Mouse (Mus musculus) intestine, embryonic 16.5 days (tissue): Measurements from ENCODE around the gene Col7a1. TPM values are rescaled to one million over a fixed set of nuclear protein-coding genes. Genes with fewer than 3 reads are reported as not detected.

Source experiments
- ATAC-seq: fragments of 200-750 bp; cut with Nextera tagmentation; 2 replicates; pipeline ENCODE4 v1.8.0; 2017; ENCODE audit warnings: moderate TSS enrichment, moderate library complexity
- H3K27ac ChIP-seq: fragments of 300-500 bp; sonication (generic); 2 replicates; pipeline ENCODE4 v1.5.1; 2014; ENCODE audit warnings: mild to moderate bottlenecking, low read length
- H3K27me3 ChIP-seq: fragments of 300-500 bp; sonication (generic); replicated peaks from 2 replicates; pipeline ENCODE4 v1.6.1; 2014; ENCODE audit warnings: low read length, control low read depth, mixed read lengths; ENCODE audit not compliant: control insufficient read depth, insufficient read depth
- H3K36me3 ChIP-seq: fragments of 300-500 bp; sonication (generic); 2 replicates; pipeline ENCODE4 v1.6.1; 2014; ENCODE audit warnings: low read length, control low read depth; ENCODE audit not compliant: control insufficient read depth, insufficient read depth
- H3K4me1 ChIP-seq: fragments of 300-500 bp; sonication (generic); 2 replicates; pipeline ENCODE4 v1.6.1; 2014; ENCODE audit warnings: low read length, control low read depth, mixed read lengths; ENCODE audit not compliant: control insufficient read depth, insufficient read depth
- H3K4me2 ChIP-seq: fragments of 300-500 bp; sonication (generic); 2 replicates; pipeline ENCODE4 v1.6.1; 2014; ENCODE audit warnings: low read depth, low read length, control low read depth
- H3K4me3 ChIP-seq: fragments of 300-500 bp; sonication (generic); 2 replicates; pipeline ENCODE4 v1.5.1; 2014; ENCODE audit warnings: mild to moderate bottlenecking, low read length
- H3K9ac ChIP-seq: fragments of 300-500 bp; sonication (generic); 2 replicates; pipeline ENCODE4 v1.6.1; 2014; ENCODE audit warnings: low read depth, low read length
- H3K9me3 ChIP-seq: fragments of 300-500 bp; sonication (generic); 2 replicates; pipeline ENCODE4 v1.6.1; 2016; ENCODE audit warnings: low read length, control low read depth; ENCODE audit not compliant: control insufficient read depth
- WGBS: fragments of 180-500 bp; shearing (Covaris S2); extraction: QIAGEN DNeasy Blood & Tissue Kit; methylation state at CpG from one replicate; pipeline ENCODE4 v1.1.7; 2014; 5-methylcytosine and 5-hydroxymethylcytosine counted together
- polyA plus RNA-seq: library from polyadenylated mRNA; unstranded; fragments of >200 nt; fragmentation: Nextera tagmentation; extraction: Ambion mirVana; gene quantifications from 2 replicates; pipeline ENCODE4 v1.2.1, GENCODE M21; 2015

The Col7a1 gene
- polyA plus RNA-seq, 1 experiment from 2014 or later: 0.99 TPM

- Histone ChIP-seq H3K4me1 (0 out of 2 replicates have a peak, but pooled peaks cover 3% of the 10 kb centered on the region), H3K9me3 (no peaks in the 10 kb centered on the region), H3K27ac (no peak overlapping the region), H3K27me3 (no peaks in the 10 kb centered on the region), H3K36me3 (peaks cover 36% of the 10 kb centered on the region), H3K4me2 (no peak overlapping the region), H3K9ac (no peak overlapping the region), H3K4me3 (no peak overlapping the region)
- ATAC-seq: no peak
- WGBS: 76% methylated on average over 9 of the region's 9 CpGs
Observed at GRCm38 (mm10) chr9:108945111-108945510, 8.3 kb upstream of the Col7a1 start.

GRCm38 (mm10) chr9:108945608-108946007, 7.8 kb upstream of the Col7a1 start:
- 0 out of 2 replicates have a peak, but pooled peaks cover 3% of the 10 kb centered on the region for H3K4me1 ChIP-seq
- no peak overlapping the region for H3K4me3 ChIP-seq
- no peak overlapping the region for H3K4me2 ChIP-seq
- H3K27me3 ChIP-seq: no peaks in the 10 kb centered on the region
- H3K9ac ChIP-seq: no peak overlapping the region
- no peak for ATAC-seq
- WGBS: 88% methylated on average over 5 of the region's 5 CpGs
- no peak overlapping the region for H3K27ac ChIP-seq
- no peaks in the 10 kb centered on the region for H3K9me3 ChIP-seq
- H3K36me3 ChIP-seq: peaks cover 37% of the 10 kb centered on the region

- H3K9me3 ChIP-seq: no peaks in the 10 kb centered on the region
- 67% methylated on average over 13 of the region's 13 CpGs for WGBS
- no peak overlapping the region for H3K4me2 ChIP-seq
- H3K36me3 ChIP-seq: peaks cover 28% of the 10 kb centered on the region
- no peak overlapping the region for H3K27ac ChIP-seq
- peaks cover 15% of the 10 kb centered on the region for H3K27me3 ChIP-seq
- 0 out of 2 replicates have a peak, but pooled peaks cover 3% of the 10 kb centered on the region for H3K4me1 ChIP-seq
- no peak overlapping the region for H3K4me3 ChIP-seq
- H3K9ac ChIP-seq: no peak overlapping the region
- peak; percentile 70 for ATAC-seq
Observed at GRCm38 (mm10) chr9:108949231-108949966, 4.0 kb upstream of the Col7a1 start.

- no peaks in the 10 kb centered on the region for H3K9me3 ChIP-seq
- H3K27me3 ChIP-seq: peaks cover 15% of the 10 kb centered on the region
- no peak overlapping the region for H3K4me2 ChIP-seq
- H3K9ac ChIP-seq: no peak overlapping the region
- H3K27ac ChIP-seq: no peak overlapping the region
- no peak overlapping the region for H3K4me3 ChIP-seq
- H3K4me1 ChIP-seq: 0 out of 2 replicates have a peak, but pooled peaks cover 3% of the 10 kb centered on the region
- peaks cover 28% of the 10 kb centered on the region for H3K36me3 ChIP-seq
- 86% methylated on average over 9 of the region's 9 CpGs for WGBS
- ATAC-seq: no peak
Observed at GRCm38 (mm10) chr9:108949967-108950728, 3.2 kb upstream of the Col7a1 start.

- Histone ChIP-seq H3K36me3 (0 out of 2 replicates have a peak, but pooled peaks cover under 1% of the 10 kb centered on the region), H3K9ac (no peak overlapping the region), H3K4me2 (no peak overlapping the region), H3K27me3 (peaks cover 15% of the 10 kb centered on the region), H3K9me3 (no peaks in the 10 kb centered on the region), H3K27ac (no peak overlapping the region), H3K4me3 (no peak overlapping the region), H3K4me1 (no peaks in the 10 kb centered on the region)
- no peak for ATAC-seq
- WGBS: 85% methylated on average over 11 of the region's 11 CpGs
Observed at GRCm38 (mm10) chr9:108955241-108955640, 1.9 kb downstream of the Col7a1 start.

- Histone ChIP-seq H3K27ac (no peak overlapping the region), H3K27me3 (peaks cover 15% of the 10 kb centered on the region), H3K4me2 (no peak overlapping the region), H3K36me3 (no peaks in the 10 kb centered on the region), H3K9ac (no peak overlapping the region), H3K9me3 (no peaks in the 10 kb centered on the region), H3K4me3 (no peak overlapping the region), H3K4me1 (no peaks in the 10 kb centered on the region)
- ATAC-seq: no peak
- 86% methylated on average over 11 of the region's 11 CpGs for WGBS
Observed at GRCm38 (mm10) chr9:108955846-108956245, 2.5 kb downstream of the Col7a1 start.

GRCm38 (mm10) chr9:108963577-108963976, 10.2 kb downstream of the Col7a1 start:
- no peak for ATAC-seq
- H3K4me2 ChIP-seq: no peak overlapping the region
- no peak overlapping the region for H3K4me3 ChIP-seq
- WGBS: 72% methylated on average over 3 of the region's 3 CpGs
- H3K27me3 ChIP-seq: no peaks in the 10 kb centered on the region
- no peaks in the 10 kb centered on the region for H3K36me3 ChIP-seq
- H3K9ac ChIP-seq: no peak overlapping the region
- H3K9me3 ChIP-seq: no peaks in the 10 kb centered on the region
- H3K4me1 ChIP-seq: no peaks in the 10 kb centered on the region
- H3K27ac ChIP-seq: no peak overlapping the region

GRCm38 (mm10) chr9:108964338-108964737, 11.0 kb downstream of the Col7a1 start:
- H3K4me2 ChIP-seq: no peak overlapping the region
- H3K4me1 ChIP-seq: no peaks in the 10 kb centered on the region
- H3K36me3 ChIP-seq: no peaks in the 10 kb centered on the region
- H3K27ac ChIP-seq: no peak overlapping the region
- ATAC-seq: peak; percentile 68; the same call in 1 of the 2 replicates
- no peaks in the 10 kb centered on the region for H3K9me3 ChIP-seq
- WGBS: 69% methylated on average over 6 of the region's 6 CpGs
- no peak overlapping the region for H3K9ac ChIP-seq
- H3K27me3 ChIP-seq: no peaks in the 10 kb centered on the region
- H3K4me3 ChIP-seq: no peak overlapping the region

- 81% methylated on average over 8 of the region's 8 CpGs for WGBS
- Histone ChIP-seq H3K27me3 (no peaks in the 10 kb centered on the region), H3K27ac (no peak overlapping the region), H3K36me3 (no peaks in the 10 kb centered on the region), H3K4me1 (no peaks in the 10 kb centered on the region), H3K4me2 (no peak overlapping the region), H3K9ac (no peak overlapping the region), H3K9me3 (no peaks in the 10 kb centered on the region), H3K4me3 (no peak overlapping the region)
- no peak for ATAC-seq
Observed at GRCm38 (mm10) chr9:108970623-108971022, 17.2 kb downstream of the Col7a1 start.
